ENCODE assay signal across 15 mouse cellular contexts in the genomic region with DNA sequence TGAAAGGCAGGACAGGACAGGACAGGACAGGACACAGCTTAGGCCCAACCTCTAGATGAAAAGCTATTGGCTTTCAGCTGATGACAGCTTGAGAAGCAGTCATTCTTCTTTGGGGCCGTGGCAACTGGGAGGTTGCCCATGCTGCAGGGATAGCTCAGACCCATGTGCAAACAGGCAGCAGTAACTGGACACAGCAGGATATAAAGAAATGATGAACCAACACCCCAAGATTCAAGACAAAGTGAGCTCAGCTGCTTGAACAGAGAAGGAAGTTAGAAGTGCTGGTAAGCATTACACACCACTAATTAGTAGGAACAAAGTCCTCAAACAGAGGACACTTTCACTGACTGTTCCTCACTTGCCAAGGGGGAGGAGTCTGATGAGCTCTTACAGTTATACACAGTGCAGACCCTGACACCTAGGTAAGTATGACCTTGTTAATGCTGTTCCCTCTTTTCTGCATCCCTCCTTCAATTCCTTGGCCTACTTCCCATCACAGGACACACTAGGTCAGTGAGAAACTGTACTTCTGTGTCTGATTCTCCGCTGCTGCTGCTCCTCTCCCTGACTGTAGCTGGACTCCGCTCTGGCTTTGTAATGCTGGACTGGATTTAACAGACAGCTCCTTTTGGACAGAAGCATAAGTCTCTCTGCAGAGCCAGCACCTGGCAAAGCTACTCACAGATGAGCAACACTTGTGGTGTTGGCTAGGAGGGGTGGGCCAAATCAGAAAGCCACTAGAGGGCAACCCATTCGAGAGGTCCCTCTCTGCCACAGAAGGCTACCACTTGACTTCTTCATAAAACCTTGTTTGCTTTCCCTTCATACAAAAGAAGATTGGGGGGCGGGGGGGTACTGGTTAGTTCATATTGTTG. TPM values are rescaled to one million over a fixed set of nuclear protein-coding genes. Genes with fewer than 3 reads are reported as not detected.
DNase-seq lines count a peak whose midpoint lies in the region; ATAC-seq and TF ChIP-seq lines count a peak whose summit lies in the region.
"Had no signal": no experiment of that assay in that cellular context is flagged by ENCODE, and none has a peak within 500 bp of the region (broad histone marks: within the 10 kb centered on the region; RNA-seq: fewer than 3 reads in every experiment).

No protein-coding gene starts in this region.

- no peak for TF ChIP-seq CTCF in MEL (IDR thresholded peaks at IDR 0.05 in 2 of 3, conservative IDR thresholded peaks at IDR 0.05 in 1 of 3; ENCODE audit: control insufficient read depth in 1 of 3, insufficient read depth in 1 of 3, low read depth in 2 of 3, low read length in 3 of 3, poor library complexity in 1 of 3, severe bottlenecking in 1 of 3)

- H3K9me3 ChIP-seq in kidney, embryonic 14.5 days (ENCODE audit: control insufficient read depth, low read length) = no peaks in the 10 kb centered on the region
- H3K9me3 ChIP-seq in MEL (replicated peaks; ENCODE audit: insufficient read depth, low read length) = no peaks in the 10 kb centered on the region
- no peaks in the 10 kb centered on the region for H3K9me3 ChIP-seq in forebrain, embryonic 12.5 days
- H3K9me3 ChIP-seq: hindbrain, embryonic 15.5 days; limb, embryonic 15.5 days had no signal

- no peak for ATAC-seq in kidney, embryonic 14.5 days (ENCODE audit: low FRiP score, low TSS enrichment)
- no peak for ATAC-seq in erythroblast, adult 5-6 weeks (replicated peaks; ENCODE audit: low FRiP score, poor library complexity, severe bottlenecking)
- ATAC-seq in forebrain, embryonic 12.5 days (ENCODE audit: low FRiP score) = no peak

- H3K9ac ChIP-seq in kidney, embryonic 14.5 days (ENCODE audit: low read depth, low read length) = no peak overlapping the region
- H3K9ac ChIP-seq in MEL (ENCODE audit: control insufficient read depth, low read depth, low read length, poor library complexity, severe bottlenecking) = no peak overlapping the region
- no peak overlapping the region for H3K9ac ChIP-seq in forebrain, embryonic 12.5 days
- H3K9ac ChIP-seq: hindbrain, embryonic 15.5 days; limb, embryonic 15.5 days had no signal

- no peaks in the 10 kb centered on the region for H3K79me2 ChIP-seq in MEL (ENCODE audit: control insufficient read depth, insufficient read depth, low read length, poor library complexity)

- DNase-seq in kidney, adult 11 months = peak; percentile 54
- peak; percentile 17 for DNase-seq in MEL (ENCODE audit: low read depth, low spot score)
- DNase-seq in gastrocnemius, adult 18-20 months (ENCODE audit: low spot score) = peak; percentile 47
- peak; percentile 39 for DNase-seq in kidney, postnatal 14 days
- DNase-seq in lung, postnatal 10 days = no peak
- DNase-seq: adrenal gland, postnatal 10 days; cerebellum, adult 9-11 months; spleen, adult 18-20 months; thymus, postnatal 36 days had no signal

- 95% methylated on average over 5 of the region's 5 CpGs for WGBS in kidney, embryonic 14.5 days
- 88% methylated on average over 5 of the region's 5 CpGs for WGBS in forebrain, embryonic 12.5 days

- peaks cover 14% of the 10 kb centered on the region; the same call in 1 of the 2 replicates for H3K36me3 ChIP-seq in kidney, embryonic 14.5 days (ENCODE audit: control insufficient read depth, insufficient read depth, low read length)
- peaks cover 0 to 3% of the 10 kb centered on the region in 2 experiments; a peak in 3 of 4 replicates for H3K36me3 ChIP-seq in MEL (ENCODE audit: control insufficient read depth in 1 of 2, insufficient read depth in 2 of 2, low read length in 2 of 2)
- peaks cover 19% of the 10 kb centered on the region for H3K36me3 ChIP-seq in forebrain, embryonic 12.5 days (replicated peaks)

- no peaks in the 10 kb centered on the region for H3K4me1 ChIP-seq in kidney, embryonic 14.5 days (ENCODE audit: control insufficient read depth, insufficient read depth, low read length)
- peaks cover 0 to 3% of the 10 kb centered on the region in 2 experiments; a peak in 1 of 4 replicates for H3K4me1 ChIP-seq in MEL (ENCODE audit: control insufficient read depth in 1 of 2, insufficient read depth in 2 of 2, low read length in 2 of 2)
- no peaks in the 10 kb centered on the region for H3K4me1 ChIP-seq in forebrain, embryonic 12.5 days
- H3K4me1 ChIP-seq: hindbrain, embryonic 15.5 days; limb, embryonic 15.5 days had no signal

- no peak overlapping the region for H3K27ac ChIP-seq in kidney, embryonic 14.5 days (ENCODE audit: low read depth, low read length)
- H3K27ac ChIP-seq in MEL (ENCODE audit: control insufficient read depth, low read depth, low read length) = no peak overlapping the region
- no peak overlapping the region for H3K27ac ChIP-seq in forebrain, embryonic 12.5 days
- H3K27ac ChIP-seq: hindbrain, embryonic 15.5 days; limb, embryonic 15.5 days had no signal

- H3K27me3 ChIP-seq in kidney, embryonic 14.5 days (ENCODE audit: control insufficient read depth, insufficient read depth, low read length) = no peaks in the 10 kb centered on the region
- no peaks in the 10 kb centered on the region for H3K27me3 ChIP-seq in MEL (ENCODE audit: control insufficient read depth in 1 of 2, insufficient read depth in 2 of 2, low read length in 2 of 2)
- no peaks in the 10 kb centered on the region for H3K27me3 ChIP-seq in forebrain, embryonic 12.5 days
- H3K27me3 ChIP-seq: hindbrain, embryonic 15.5 days; limb, embryonic 15.5 days had no signal

- no peak for TF ChIP-seq EP300 in MEL (IDR thresholded peaks at IDR 0.05; ENCODE audit: low read depth in 1 of 2, low read length in 2 of 2)

- TF ChIP-seq RAD21 in MEL (IDR thresholded peaks at IDR 0.05; ENCODE audit: low read depth, low read length) = no peak

- no peak overlapping the region for H3K4me2 ChIP-seq in kidney, embryonic 14.5 days (replicated peaks; ENCODE audit: low read depth, low read length)
- H3K4me2 ChIP-seq in forebrain, embryonic 12.5 days = no peak overlapping the region
- H3K4me2 ChIP-seq: hindbrain, embryonic 15.5 days; limb, embryonic 15.5 days; midbrain, embryonic 11.5 days had no signal

- H3K4me3 ChIP-seq in kidney, embryonic 14.5 days (ENCODE audit: low read length) = no peak overlapping the region
- H3K4me3 ChIP-seq in MEL (ENCODE audit: control insufficient read depth in 1 of 2, insufficient read depth in 1 of 2, low read depth in 2 of 2, low read length in 2 of 2) = no peak overlapping the region
- H3K4me3 ChIP-seq in forebrain, embryonic 12.5 days (replicated peaks) = no peak overlapping the region
- H3K4me3 ChIP-seq: hindbrain, embryonic 15.5 days; limb, embryonic 15.5 days had no signal

- no peak for TF ChIP-seq POLR2A in MEL (IDR thresholded peaks at IDR 0.05; ENCODE audit: control insufficient read depth in 1 of 2, insufficient read depth in 1 of 2, low read depth in 1 of 2, low read length in 2 of 2, poor library complexity in 1 of 2)

TF ChIP-seq in MEL, 35 proteins besides CTCF, POLR2A, EP300 and RAD21:
- TF ChIP-seq JUND (IDR thresholded peaks at IDR 0.05; ENCODE audit: low read depth, low read length) (no peak), TCF12 (IDR thresholded peaks at IDR 0.05; ENCODE audit: low read depth, low read length) (no peak), MYC (IDR thresholded peaks at IDR 0.05; ENCODE audit: low read depth, low read length) (no peak), ZNF384 (IDR thresholded peaks at IDR 0.05; ENCODE audit: low read depth, low read length) (no peak), GABPA (IDR thresholded peaks at IDR 0.05; ENCODE audit: low read depth, low read length) (no peak), ZC3H11A (IDR thresholded peaks at IDR 0.05; ENCODE audit: low read depth, low read length) (no peak), MAFK (IDR thresholded peaks at IDR 0.05; ENCODE audit: borderline replicate concordance, low read depth, low read length) (no peak), NRF1 (IDR thresholded peaks at IDR 0.05; ENCODE audit: insufficient read depth, low read depth, low read length, poor library complexity, severe bottlenecking) (no peak), ETS1 (IDR thresholded peaks at IDR 0.05; ENCODE audit: low read depth, low read length) (no peak), POLR2AphosphoS5 (IDR thresholded peaks at IDR 0.05; ENCODE audit: borderline replicate concordance, low read depth, low read length) (no peak), POLR2AphosphoS2 (IDR thresholded peaks at IDR 0.05; ENCODE audit: low read length) (no peak), MEF2A (IDR thresholded peaks at IDR 0.05; ENCODE audit: extremely low read depth, insufficient replicate concordance, low read depth, low read length, poor library complexity, severe bottlenecking) (no peak), GATA1 (IDR thresholded peaks at IDR 0.05; ENCODE audit: low read depth, low read length) (no peak), MAX (IDR thresholded peaks at IDR 0.05; ENCODE audit: low read length) (no peak), MYB (IDR thresholded peaks at IDR 0.05; ENCODE audit: low read depth, low read length) (no peak), USF2 (IDR thresholded peaks at IDR 0.05; ENCODE audit: borderline replicate concordance in 1 of 2, insufficient read depth in 1 of 2, low read depth in 1 of 2, low read length in 2 of 2) (no peak), BHLHE40 (IDR thresholded peaks at IDR 0.05; ENCODE audit: borderline replicate concordance, low read depth, low read length) (no peak), NELFE (IDR thresholded peaks at IDR 0.05; ENCODE audit: low read depth, low read length) (no peak), RCOR1 (IDR thresholded peaks at IDR 0.05; ENCODE audit: low read depth, low read length) (no peak)

RNA-seq across cellular contexts. Expression of gene Setd3, which starts 35.3 kb away (rescaled TPM):
- 49.4 and 77.7 TPM in 2 replicates for polyA plus RNA-seq in kidney, embryonic 14.5 days (2014; fragmentation: Nextera tagmentation; extraction: Ambion mirVana)
- total RNA-seq in MEL (2012; rRNA removed) = 38.4 and 40.1 TPM in 2 replicates
- 10 to 100 TPM in 1 of 2 experiments, not detected in 1; 59.9 TPM for polyA plus RNA-seq in MEL (2012; ENCODE audit: insufficient read depth in 1 of 2, insufficient read length in 2 of 2, low read depth in 1 of 2, low replicate concordance in 2 of 2, missing spikeins in 1 of 2)
- total RNA-seq in gastrocnemius, adult 18-20 months (2021) = 100 to 1,000 TPM; 106 to 113 TPM
- 19.4 and 22.2 TPM in 2 replicates for total RNA-seq in erythroblast, adult 5-6 weeks (2015; ENCODE audit: low replicate concordance)
- 51.3 and 63.4 TPM in 2 replicates for total RNA-seq in erythroblast, adult 5-6 weeks (2017; ENCODE audit: low replicate concordance)
- 103 and 112 TPM in 2 replicates for polyA plus RNA-seq in forebrain, embryonic 12.5 days (2016; fragmentation: Nextera tagmentation; extraction: Ambion mirVana)

RNA-seq across cellular contexts. Expression of gene Ccnk, which starts 35.5 kb away (rescaled TPM):
- 6.9 and 8.1 TPM in 2 replicates for polyA plus RNA-seq in kidney, embryonic 14.5 days (2014; fragmentation: Nextera tagmentation; extraction: Ambion mirVana)
- 7.6 and 8.9 TPM in 2 replicates for total RNA-seq in MEL (2012; rRNA removed)
- polyA plus RNA-seq in MEL (2012; ENCODE audit: insufficient read depth in 1 of 2, insufficient read length in 2 of 2, low read depth in 1 of 2, low replicate concordance in 2 of 2, missing spikeins in 1 of 2) = 10 to 100 TPM; 62.8 to 69.6 TPM
- 100 to 1,000 TPM; 127 to 147 TPM for total RNA-seq in gastrocnemius, adult 18-20 months (2021)
- total RNA-seq in erythroblast, adult 5-6 weeks (2015; ENCODE audit: low replicate concordance) = 41.6 and 43.4 TPM in 2 replicates
- 12.8 and 18.7 TPM in 2 replicates for total RNA-seq in erythroblast, adult 5-6 weeks (2017; ENCODE audit: low replicate concordance)
- 4.7 and 5.4 TPM in 2 replicates for polyA plus RNA-seq in forebrain, embryonic 12.5 days (2016; fragmentation: Nextera tagmentation; extraction: Ambion mirVana)
